Mouse (Mus musculus) granulocyte monocyte progenitor cell, adult 5-6 weeks (primary cell): ENCODE results near the gene Lipc. TPM values are rescaled to one million over a fixed set of nuclear protein-coding genes. Genes with fewer than 3 reads are reported as not detected.

Experiments
- ATAC-seq: replicated peaks from 2 replicates; pipeline ENCODE4 v1.8.0; 2016; ENCODE audit warnings: mild to moderate bottlenecking, moderate TSS enrichment, inconsistent platforms; ENCODE audit not compliant: poor library complexity, severe bottlenecking
- total RNA-seq, 2 experiments: library from RNA; stranded (forward) in 1 of 2; stranded (reverse) in 1 of 2; fragments of 200-712, 200-1000 nt in 1 of 2; fragments of >200 nt in 1 of 2; fragmentation: Nextera tagmentation in 1 of 2; gene quantifications; 2 replicates each; pipeline ENCODE4 v1.2.3; 2014 to 2017

Lipc gene
- total RNA-seq, 2 experiments from 2014 or later, result not detected

- ATAC-seq, result no peak
These were observed 176.5 kb downstream of the Lipc start for GRCm38 (mm10) chr9:70775517-70775916.

- peak; percentile 89 for ATAC-seq
These were observed 191.1 kb downstream of the Lipc start for GRCm38 (mm10) chr9:70760974-70761373.

- no peak for ATAC-seq
These were observed 200.4 kb downstream of the Lipc start for GRCm38 (mm10) chr9:70751504-70752222.

Other genes starting within 250 kb of the Lipc start
- gene Aqp9, start 216.5 kb upstream of the Lipc start, total RNA-seq (2014; fragmentation: Nextera tagmentation), result 1.0 and 1.1 TPM in 2 replicates
- gene Aqp9, start 216.5 kb upstream of the Lipc start, total RNA-seq (2017), result 0.52 and 1.4 TPM in 2 replicates